Mouse (Mus musculus) cerebellum, adult (tissue): ENCODE data around the gene Cic.
A peak's percentile ranks its signal among the peaks of the same experiment; 100 is the strongest.
"Not testable (repeated sequence)": the region's sequence is repeated elsewhere in the genome, so short reads cannot be mapped to it uniquely, and the experiment has no call there.

Experiments used
- ATAC-seq: cut with Nextera tagmentation; 2 replicates; pipeline ENCODE4 v1.9.2; 2017; ENCODE audit warnings: mild to moderate bottlenecking, moderate library complexity, mixed read lengths; ENCODE audit not compliant: insufficient number of reproducible peaks, low FRiP score, low TSS enrichment

Cic gene

GRCm38 (mm10) chr7:25241062-25241461, 26.4 kb upstream of the Cic start:
- ATAC-seq: no peak

DNA sequence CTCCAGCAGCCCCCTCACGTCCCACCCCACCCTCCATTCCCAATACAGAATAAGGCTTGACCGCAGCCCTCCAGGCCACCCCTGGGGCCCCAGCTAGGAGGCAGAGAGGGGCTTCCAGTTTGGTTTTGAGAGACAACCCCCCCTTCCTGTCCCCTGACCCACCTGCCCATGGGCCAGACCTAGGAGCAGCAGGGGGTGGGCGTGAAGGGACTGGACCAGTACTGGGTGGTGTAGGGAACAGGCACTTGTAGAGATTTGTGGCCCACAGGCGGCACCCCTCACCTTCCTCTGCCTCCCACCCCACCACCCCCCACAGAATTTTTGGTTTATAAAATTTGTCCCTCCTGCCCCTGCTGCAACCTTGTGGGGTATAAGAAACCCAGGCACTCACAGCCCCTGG, 24.1 kb upstream of the Cic start:
- no peak for ATAC-seq

- ATAC-seq: no peak
Measured at GRCm38 (mm10) chr7:25244562-25245369, 22.7 kb upstream of the Cic start.

DNA sequence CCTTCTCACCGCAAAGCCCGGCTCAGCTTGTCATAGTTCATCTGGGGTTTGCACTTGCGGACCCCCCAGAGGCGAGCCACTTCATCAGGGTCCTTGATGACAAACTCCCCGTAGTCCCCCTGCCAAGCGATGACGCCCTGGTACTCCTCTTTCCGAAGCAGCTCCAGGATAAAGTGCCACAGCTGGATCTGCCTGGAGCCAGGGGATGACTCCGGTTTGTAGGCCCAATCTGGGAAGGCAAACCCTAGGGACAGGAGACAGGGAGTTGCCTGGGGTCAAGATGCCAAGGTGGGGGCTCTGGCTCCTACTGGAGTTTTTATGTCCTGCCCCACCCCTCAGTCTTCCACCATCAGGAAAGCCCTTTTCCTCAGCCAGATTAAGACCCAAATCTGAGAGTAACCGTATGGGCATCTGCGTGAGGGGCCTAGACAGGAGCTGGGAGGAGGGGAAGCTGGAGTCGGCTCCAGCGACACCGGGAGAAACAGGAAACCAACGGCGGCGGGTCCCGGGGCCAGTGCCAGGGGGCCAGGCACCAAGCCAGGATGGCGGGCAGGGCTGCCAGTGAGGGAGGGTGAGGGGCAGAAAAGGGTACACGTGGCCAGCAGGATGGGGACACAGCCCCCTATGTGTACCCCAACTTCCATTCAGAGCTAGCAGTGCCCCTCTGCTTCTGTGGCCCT, 21.3 kb upstream of the Cic start:
- no peak for ATAC-seq

DNA sequence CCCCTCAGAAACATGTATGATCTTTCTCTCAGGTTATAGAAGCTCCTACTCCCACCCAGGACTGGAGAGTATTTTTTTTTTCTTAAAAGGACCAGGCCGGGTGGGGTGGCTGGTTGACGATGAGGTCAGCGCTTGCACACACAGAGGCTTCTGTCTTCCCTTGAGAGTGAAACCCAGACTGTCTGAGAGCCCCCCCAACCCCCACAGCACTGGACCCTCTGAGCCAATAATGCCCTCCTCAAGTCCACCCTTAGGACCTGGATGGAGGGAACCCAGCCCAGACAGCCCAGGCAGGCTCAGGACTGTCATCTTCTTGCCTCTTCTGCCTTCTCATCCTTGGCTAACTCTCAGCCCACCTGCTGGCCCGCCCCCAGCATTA, 20.8 kb upstream of the Cic start:
- no peak for ATAC-seq

DNA sequence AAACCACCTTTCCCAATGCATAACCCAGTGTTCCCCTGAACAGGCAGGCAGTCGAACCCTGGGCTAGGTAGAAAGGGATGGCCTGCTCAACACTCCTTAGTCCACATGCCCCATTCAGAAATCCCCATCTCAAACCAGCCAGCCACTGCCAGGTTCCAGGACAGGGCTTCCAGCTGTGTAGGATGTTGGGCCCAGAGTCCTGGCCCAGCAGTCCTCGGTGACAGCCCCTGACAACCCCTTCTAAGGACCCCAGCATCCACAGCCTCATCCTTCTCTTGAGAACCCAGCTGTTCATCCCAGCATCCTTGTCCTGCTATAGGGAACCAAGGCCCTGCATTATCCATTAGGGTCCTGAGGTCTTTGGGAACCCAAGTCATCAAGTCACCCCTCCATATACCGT, 20.0 kb upstream of the Cic start:
- ATAC-seq: no peak

- no peak for ATAC-seq
Measured at GRCm38 (mm10) chr7:25248018-25248647, 19.4 kb upstream of the Cic start.

- no peak for ATAC-seq
Measured at GRCm38 (mm10) chr7:25248846-25249313, 18.6 kb upstream of the Cic start.

- ATAC-seq: no peak
Measured at GRCm38 (mm10) chr7:25249314-25250140, 18.0 kb upstream of the Cic start.

DNA sequence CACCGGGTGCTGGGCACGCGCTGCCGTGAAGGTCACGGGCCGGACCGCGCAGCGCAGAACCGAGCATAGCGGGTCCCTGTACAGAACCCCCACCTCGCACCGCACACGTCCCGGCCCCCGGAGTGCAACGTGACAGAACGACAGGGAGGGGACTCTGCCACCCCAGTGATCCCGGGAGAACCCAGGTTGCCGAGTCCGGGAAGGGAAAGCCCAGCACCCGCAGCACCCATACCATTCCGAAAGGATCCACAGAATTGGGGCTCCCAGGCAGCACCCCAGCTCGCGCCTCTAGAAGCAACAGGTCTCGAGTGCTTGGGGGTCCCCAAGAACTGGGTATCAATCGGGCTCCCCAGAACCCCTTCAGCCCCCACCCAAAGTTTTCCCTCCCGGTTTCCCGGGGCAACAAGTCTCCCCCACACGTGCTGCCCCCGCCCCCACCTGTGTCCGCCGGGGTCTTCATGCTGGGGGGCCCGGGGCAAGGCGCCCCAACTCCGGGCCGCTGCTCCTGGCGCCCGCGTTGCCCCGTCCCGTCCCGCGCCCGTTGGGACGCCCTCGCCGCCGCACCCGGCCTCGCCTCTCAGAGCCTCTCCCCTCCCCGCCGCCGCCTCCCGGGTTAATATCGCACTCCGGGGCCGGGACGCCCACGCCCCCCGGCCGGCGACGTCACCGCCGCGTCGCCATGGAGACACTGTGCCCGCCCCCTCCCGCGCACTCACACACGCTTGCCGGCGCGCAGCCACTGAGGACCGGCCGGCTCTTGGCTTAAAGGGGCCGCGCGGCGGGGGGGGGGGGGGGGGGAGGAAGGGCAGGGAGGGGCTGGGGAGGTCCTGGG, 17.1 kb upstream of the Cic start, which contains the start of gene Erf:
Erf (minus strand) TSS at position 621 of the 832 bp plus-strand sequence.
- peak; percentile 57; the same call in 1 of the 2 replicates for ATAC-seq

DNA sequence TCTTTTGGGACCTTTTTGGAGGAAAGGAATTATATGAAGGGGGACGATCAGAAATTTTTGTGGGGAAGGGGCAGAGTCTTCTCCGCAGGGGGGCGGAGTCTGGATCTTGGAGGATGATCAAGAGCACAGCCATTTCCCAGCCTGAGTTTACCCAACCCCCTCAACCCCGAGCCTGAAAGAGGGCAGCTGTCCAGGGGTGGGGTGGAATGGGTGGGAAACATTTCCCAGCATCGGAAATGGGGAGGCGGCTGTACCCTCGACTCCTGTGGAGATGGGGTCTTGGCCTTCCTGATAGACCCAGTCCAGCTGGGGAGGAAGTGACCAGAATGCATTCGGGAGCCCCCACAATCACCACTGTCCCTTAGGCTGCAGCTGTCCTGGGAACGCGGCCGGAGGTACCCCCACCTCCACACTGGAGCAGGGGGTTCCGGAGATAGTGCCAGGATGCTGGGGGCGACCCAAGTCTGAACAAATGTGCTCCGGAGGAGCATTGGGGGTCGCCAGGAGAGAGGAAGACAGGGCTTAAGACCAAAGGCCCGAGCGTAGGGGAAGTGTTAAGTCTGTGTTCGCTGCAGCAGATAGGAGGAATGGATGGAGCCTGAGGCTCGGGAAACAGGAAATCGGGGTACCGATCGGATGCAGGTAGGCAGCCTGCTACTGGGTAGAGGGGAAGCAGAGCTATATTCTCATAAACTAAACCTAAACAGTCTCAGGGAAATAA, 16.3 kb upstream of the Cic start:
- ATAC-seq: no peak

DNA sequence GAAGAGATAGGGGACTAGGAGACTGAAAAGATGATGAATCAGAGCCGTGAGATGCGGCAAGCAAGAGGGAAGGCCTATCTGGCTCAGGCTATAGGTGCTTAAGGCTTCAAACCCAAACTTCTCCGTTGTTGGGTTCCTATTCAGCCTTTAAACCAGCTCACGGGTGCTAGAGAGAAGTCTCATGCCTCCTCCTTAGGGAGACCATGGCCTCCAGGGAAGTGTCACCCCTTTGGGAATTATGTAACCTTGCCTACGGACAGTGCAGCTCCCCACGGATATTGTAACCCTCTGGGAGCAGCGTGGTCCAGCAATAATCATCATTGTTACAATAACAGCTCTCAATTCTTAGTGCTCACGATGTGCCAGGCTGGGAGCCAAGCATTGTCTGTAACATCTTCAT, 15.7 kb upstream of the Cic start:
- ATAC-seq: no peak

DNA sequence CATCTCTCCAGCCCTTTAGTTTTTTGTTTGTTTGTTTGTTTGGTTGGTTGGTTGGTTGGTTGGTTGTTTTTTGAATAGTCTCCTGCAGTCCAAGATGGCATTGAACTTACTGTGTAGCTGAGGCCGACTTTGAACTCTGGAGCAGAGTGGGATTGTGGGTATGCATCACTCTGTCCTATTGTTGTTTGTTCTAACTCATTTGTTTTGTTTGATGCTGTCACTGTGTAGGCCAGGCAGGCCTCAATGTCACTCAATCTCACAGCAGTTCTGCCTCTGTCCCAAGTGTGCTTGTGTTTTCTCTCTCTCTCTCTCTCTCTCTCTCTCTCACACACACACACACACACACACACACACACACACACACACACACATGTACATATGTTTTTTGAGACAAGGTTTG, 5.6 kb upstream of the Cic start:
- no peak for ATAC-seq

DNA sequence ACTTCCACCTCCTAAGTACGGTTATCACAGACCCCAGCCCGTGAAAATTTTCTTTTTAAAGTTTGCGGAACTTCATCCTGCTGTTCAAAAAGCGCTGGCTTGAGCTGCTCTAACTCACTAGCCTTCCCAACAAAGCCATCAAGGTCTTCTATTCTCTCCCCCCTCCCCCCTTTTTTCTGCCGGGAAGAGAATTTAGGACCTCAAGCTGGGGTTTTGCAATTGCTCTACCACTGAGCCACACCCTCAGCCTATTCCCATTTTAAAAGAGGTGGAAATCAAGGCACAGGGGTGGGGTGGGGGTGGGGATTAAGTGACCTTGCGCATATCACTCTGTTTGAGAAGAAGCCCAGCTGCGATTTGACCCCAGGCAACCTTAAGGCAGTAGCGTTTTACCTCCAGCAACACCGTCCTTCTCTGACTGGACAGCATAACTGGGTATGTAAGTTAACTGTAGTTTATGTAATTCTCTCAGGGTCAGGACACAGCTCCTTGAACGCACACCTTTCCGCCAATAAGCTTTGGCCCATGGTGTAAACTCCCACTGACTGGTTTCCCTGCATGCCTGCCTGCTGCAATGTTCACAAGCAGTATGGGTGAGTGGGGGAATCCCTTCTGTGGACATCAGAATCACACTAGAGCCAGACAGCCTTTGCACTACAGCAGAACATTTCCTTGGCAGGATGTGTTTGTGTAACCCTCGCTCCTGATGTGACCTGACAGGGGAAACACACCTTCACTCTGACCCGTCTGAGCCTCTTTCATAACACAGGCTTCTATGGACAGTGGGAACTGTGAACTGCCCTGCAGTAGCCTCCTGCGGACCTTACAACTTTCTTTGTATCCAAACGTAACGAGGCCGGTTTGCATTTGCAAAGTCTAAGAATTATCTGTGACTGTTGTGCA, 3.3 kb upstream of the Cic start:
- ATAC-seq: no peak

DNA sequence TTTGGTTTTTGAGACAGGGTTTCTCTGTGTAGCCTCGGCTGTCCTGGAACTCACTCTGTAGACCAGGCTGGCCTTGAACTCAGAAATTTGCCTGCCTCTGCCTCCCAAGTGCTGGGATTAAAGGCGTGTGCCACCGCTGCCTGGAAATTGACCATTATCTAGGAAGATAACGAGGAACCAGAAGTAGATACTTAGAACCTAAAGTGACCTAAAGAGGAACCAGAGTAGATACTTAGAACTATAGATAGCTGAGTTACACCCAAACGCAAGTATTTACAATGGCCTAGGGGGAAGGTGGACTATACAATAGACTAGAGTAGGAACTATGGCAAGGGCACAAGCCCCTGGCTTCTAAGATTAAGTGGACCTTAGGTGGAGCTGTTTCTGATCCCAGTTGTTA, 1.8 kb upstream of the Cic start:
- not testable (repeated sequence) for ATAC-seq

GRCm38 (mm10) chr7:25266180-25266962, 1.1 kb upstream of the Cic start:
- ATAC-seq: no peak

DNA sequence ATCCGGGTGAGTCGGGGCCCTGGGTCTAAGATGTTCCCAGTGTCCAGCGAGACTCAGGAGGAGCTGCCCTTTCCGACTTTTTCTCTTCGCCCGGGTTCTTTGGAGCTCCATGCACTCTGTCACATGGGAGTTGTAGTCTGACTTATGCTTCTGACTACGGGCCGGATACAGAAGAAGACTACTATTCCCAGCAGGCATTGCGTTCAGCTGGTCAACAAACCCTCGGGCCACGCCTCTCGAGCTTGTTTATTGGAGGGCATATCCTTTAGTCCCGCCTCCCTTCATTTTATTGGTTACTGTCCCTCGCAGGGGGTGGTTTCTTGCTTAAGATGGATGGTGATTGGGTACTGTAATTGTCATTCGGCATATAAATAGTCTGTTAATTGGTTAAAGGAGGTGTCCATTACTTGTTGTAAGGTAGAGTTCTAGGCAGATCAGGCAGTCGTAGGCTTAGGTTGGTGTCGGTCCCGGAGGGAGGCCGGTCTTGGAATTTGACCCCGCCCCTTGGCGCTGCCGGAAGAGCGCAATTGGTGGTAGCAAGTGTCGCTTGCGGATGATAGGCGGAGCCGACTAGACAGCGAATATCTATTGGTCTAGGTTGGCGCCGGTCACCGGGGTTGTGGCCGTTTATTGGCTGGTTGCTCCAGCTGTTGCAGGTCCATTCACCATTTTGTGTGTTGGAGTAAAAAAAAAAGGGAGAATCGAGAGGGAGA, 403 bp downstream of the Cic start:
- peak; percentile 94 for ATAC-seq
